Mouse (Mus musculus) liver, postnatal 0 days (tissue): ENCODE data around the gene Rpusd3.

ENCODE experiments used
- CTCF ChIP-seq: sonication (generic); IDR thresholded peaks from 2 replicates; pipeline ENCODE4 v1.5.1; 2016; ENCODE audit warnings: antibody characterized with exemption, low read depth
- EP300 ChIP-seq: IDR thresholded peaks from 2 replicates; pipeline ENCODE4 v1.6.1; 2016; ENCODE audit warnings: antibody characterized with exemption, low read depth, mild to moderate bottlenecking

DNA sequence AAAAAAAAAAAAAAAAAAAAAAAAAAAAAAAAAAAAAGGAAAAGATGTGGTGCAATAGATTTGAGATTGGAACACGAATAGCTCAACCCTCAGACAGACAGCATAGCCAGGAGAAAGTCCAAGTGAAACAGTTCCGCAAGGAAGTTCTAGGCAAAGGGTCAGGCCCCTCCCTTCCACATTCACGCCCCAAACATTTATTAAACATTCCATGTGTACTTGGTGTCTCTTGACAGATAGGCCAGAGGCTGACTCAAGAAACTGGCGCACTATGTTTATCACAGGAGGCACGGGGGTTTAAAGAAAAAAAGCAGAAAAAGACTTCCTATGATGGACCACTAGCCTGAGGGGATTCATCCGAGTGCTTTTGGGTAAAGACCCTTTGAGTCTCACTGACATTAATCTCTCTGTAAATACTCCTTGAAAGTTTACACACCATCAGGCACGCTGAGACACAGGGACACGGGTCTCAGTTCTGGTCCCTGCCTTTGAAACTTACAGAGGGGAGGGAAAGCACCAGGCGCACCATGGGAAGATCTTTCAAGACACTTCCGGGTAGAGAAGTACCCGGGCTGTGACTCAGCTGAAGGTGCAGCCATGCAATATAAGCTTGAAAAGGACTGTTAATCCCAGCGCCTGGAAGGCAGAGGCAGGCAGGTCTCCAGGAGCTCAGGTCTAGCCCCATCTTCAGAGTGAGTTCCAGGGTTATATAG lies 19.7 kb upstream of the Rpusd3 start:
- TF ChIP-seq CTCF = no peak
- no peak for TF ChIP-seq EP300
